Mouse (Mus musculus) adrenal gland, adult 2 months (tissue): Measurements from ENCODE around the gene Mblac2. TPM values are rescaled to one million over a fixed set of nuclear protein-coding genes. Genes with fewer than 3 reads are reported as not detected.
"Not testable (repeated sequence)": the region's sequence is repeated elsewhere in the genome, so short reads cannot be mapped to it uniquely, and the experiment has no call there.

Experiments
- DNase-seq: peaks from one replicate; pipeline ENCODE4 v3.0.0; 2021
- long read RNA-seq: library from polyadenylated mRNA; stranded (forward); transcript quantifications from one replicate; pipeline ENCODE4 v2.0.0, GENCODE M21; 2021
- polyA plus RNA-seq: library from polyadenylated mRNA; depleted of rRNA; stranded (reverse); fragments of >200 nt; gene quantifications from 2 replicates; pipeline ENCODE4 v1.2.3, GENCODE M21; 2012; rRNA removed
- total RNA-seq, 2 experiments: library from RNA; stranded (reverse); gene quantifications; 2 replicates each; pipeline ENCODE4 v1.2.3; 2021

Gene Mblac2
- 10 to 100 TPM; 10.6 to 12.4 TPM for total RNA-seq
- 5.6 and 5.7 TPM in 2 replicates for polyA plus RNA-seq
- long read RNA-seq, transcript Mblac2-201 (2 exons, 3,957 nt) = major isoform, 10 of 10 reads
- long read RNA-seq, partial matches to known transcripts = 0 of 10 reads
- long read RNA-seq, other reads (novel, unspliced or antisense) = 0 of 10 reads

DNA sequence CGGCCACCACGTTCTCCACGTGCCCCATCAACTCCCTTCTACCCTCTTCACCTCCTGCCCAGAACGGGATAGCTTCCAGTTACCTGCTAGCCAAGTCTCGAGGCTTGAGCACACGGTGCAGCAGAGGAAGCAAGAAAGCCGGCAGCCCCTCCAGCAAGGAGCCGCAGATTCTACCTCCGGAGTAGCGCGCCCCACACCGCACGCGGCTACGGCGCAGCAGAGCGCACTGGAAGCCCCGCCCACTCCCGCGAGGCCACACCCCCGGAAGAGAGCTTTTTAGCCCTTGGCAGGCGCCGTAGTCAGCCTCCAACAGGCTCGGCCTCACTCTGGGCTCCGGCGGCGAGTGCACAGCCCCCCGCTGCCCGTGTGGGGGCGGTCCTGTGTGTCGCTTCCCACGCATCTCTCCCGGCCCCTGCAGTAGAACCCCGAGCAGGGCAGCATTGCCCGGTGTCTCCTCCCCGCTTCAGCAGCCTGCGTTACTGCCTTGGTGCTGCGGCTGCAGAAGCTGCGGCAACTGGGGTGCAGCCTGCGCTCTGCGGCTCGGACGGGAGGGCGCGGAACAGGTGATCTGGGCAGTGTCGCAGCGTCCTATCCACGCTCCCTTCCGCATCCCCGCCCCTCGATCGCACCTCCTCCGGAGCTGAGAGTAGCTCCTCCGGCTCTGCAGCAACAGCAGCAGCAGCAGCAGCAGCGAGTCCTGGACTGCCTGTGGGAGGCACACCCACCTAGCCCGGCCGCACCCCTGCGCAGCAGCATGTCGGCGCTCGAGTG lies at the start of gene Mblac2, which contains the start of gene Polr3g:
TSS of gene Mblac2 (plus strand) at position 567 of the 771 bp plus-strand sequence.
TSS of gene Polr3g (minus strand) at position 239 of the 771 bp plus-strand sequence.
- DNase-seq = peak; percentile 98

DNA sequence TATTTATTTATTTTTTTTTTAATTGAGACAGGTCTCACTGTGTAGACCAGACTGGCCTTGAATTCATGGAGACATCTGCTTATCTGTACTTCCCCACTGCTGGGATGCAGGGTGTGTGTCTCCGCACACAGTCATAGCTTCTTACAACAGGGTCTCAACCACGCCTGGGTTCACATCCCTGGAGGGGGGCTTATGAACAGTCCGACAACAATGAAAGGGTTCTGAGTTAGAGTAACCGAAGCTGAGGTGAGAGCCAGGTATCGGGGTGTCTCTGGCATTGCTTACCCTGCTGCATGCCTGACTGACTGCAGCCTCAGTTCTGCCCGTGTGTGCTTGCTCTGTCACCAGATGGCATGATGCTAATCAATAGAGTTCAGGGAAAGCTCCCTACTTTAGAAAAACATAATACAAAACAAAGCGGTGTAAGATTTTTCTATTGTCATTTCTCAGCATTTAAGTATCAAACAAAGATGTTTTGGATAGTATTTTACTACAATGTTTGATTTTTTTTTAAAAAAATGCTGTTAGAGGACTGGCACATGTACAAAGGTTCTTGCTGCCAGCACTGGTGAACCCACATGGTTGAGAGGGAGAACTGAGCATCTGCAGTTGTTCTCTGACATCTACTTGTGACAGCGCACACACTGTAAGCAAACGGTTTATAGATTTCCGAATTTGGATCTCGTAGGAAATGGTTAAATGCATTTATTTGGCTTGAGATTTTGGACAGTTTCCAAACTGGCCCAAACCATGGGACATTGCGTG lies 47.4 kb upstream of the Mblac2 start:
- DNase-seq = no peak

DNA sequence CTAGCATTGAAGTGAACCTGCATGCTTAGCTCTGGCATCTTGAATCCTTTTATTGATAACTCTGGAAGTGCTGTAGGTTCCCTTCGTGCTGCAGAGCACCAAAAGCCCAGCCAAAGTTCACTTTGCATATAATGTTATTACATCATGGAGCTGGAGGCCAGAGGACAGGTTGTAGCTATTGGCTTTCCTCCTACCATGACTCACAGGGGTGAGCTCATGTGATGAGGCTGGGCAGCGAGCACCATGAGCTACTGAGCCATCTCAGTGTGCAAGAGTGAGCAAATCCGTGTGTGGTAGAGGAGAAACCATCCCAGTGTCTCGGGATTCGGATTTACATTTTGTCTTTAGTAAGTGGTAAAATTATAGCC lies 46.8 kb upstream of the Mblac2 start:
- peak; percentile 65 for DNase-seq

DNA sequence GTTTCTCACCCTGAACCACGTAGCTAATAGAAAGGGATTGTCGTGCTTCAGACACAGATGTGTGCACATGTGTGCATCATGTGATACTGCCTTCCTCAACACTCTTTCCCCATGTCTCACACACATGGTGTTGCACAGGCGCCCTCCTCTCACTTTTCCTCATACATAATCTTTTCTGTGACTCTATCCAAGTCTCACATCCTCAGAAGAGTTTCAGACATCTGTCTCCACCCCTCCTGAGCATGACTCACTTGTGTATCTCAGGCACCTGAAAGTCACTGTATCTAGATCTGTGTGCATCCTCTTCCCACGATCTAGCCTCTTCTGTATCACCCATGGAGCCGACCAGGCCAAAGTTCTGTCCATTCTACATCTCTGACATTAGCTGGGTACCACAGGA lies 43.4 kb upstream of the Mblac2 start:
- DNase-seq = no peak

DNA sequence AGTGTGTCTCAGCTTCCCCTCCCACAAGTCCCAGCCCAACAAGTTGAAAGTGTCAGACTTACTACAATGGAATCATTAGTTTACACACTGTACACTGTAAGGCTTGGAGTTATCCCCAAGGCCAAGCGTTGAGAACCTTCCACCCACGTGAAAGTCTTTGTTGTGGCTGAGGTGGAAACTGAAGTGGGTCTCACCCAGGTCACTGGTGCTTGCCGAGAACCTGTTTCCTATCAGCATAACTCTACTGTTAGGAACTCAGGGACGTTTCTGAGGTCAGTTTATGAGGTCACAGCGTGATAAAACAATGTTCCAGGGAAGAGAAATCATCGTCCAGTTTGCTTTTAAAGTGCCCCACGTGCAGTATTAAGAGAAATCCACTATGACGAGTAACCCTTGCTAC lies 35.8 kb upstream of the Mblac2 start:
- no peak for DNase-seq

DNA sequence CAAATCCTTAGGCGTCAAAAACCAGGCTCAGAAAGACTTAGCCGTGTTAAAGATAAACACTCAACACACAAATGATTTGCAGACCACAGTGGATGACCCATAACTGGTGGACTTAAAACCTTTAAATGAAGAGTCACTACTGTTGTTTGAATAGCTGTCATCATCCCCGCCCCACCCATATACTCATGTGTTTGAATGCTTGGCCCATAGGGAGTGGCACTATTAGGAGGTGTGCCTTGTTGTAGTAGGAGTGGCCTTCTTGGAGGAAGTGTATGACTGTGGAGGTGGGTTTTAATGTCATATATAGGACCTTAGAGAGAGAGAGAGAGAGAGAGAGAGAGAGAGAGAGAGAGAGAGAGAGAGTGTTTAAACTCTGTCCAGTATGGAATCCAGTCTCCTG lies 28.0 kb upstream of the Mblac2 start:
- no peak for DNase-seq

DNA sequence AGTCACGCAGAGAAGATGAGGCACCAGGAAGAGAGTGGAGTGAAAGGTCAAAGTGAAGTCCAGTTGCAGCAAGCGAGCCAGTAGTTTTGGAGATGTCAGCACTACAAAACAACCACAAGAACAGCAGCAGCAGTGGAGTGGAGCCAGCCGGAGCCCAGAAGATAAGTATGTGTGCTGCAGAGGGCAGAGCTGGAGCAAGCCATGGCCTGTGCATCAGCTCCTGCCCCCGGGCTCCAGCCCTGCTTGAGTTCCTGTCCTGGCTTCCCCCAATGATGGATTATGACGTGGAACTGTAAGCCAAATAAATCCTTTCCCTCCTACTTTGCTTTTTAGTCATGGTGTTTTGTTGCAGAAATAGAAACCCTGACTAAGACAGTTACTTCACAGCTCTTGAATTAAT lies 26.9 kb upstream of the Mblac2 start:
- no peak for DNase-seq

DNA sequence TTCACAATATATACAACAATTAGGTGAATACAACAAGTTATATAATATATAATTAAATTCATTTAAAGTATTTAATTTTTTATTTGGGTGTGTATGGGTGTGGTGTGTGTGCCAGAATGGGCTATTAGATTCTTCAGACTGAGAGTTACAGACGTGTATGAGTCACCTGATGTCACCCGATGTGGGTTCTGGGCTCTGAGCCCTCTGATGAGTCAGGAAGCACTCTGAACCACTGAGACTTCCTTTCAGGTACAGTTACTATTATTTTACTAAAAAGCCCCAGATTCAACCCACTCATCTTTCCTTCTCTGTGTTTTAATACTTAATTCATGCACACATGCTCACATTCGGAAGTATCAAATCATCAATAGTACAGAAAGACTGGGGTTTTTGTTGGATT lies 26.3 kb upstream of the Mblac2 start:
- peak; percentile 17 for DNase-seq

DNA sequence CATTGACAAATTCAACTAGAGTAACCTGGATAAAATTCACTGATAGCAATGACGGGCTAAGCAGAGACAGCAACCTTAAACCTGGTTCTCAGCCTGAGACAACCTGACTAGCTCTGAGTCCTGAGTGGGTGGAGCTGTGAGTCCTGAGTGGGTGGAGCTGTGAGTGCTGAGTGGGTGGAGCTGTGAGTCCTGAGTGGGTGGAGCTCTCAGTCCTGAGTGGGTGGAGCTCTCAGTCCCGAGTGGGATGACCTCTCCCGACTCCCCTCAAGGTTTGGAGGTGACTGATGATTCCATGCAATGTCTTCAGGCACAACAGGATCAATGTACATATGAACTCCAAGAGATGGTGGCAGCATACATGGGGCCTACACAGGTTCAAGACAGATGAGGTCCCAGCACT lies 21.6 kb upstream of the Mblac2 start:
- no peak for DNase-seq

DNA sequence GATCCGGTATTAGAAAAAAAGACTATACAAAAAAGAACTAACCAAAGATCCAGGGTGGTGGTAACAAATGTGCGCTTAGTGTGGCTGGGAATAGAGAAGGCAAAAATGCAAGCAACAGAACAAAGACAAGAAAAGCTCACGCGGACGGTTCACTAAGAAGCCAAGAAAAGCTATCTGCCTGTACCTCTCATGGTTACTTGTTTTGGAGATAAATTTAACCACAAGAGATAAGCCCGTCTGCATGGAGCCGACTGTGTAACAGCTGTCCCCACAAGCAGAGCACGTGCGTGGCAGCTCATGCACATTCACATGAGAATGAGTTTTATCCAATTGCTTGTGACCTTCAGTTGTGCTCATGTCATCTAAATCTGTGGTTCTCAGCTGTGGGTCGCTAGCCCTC lies 20.7 kb upstream of the Mblac2 start:
- DNase-seq = peak; percentile 14

DNA sequence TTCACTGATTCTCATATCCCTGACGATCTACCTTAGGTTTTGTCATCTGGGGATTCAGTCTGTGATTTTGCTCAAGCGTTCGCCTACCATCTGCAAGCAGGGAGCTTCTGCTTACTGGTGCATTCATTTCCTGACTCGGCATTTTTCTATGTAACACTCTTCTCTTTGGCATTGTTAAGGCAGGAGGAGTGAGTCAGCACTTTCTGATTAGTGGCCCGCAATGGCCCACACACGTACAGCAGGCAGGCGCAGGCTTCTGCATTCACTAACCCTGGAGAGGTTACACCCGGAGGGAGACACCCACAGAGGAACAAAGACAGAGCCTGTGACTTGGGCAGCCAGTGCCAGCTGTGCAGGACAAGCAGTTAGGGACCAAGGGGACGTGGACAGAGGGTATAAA lies 19.5 kb upstream of the Mblac2 start:
- DNase-seq = peak; percentile 29

DNA sequence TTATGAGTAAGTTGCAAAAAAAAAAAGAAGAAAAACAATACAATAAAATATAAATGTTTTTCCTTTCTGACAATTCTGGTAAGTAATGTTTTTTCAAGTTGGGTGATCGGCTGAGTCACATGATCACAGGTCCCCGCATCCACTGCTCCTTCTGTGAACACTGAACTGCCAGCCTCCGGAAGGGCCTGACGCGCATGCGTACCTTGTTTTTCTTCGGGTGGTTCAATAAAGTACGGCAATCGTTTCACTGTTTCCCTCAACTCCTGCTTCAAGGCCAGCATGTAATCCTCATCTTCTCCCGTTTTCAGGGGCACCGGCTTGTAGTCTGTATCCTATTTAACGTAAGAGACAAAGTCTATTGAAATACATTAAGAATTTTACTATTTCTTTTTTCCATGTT lies 16.7 kb upstream of the Mblac2 start:
- DNase-seq = no peak

DNA sequence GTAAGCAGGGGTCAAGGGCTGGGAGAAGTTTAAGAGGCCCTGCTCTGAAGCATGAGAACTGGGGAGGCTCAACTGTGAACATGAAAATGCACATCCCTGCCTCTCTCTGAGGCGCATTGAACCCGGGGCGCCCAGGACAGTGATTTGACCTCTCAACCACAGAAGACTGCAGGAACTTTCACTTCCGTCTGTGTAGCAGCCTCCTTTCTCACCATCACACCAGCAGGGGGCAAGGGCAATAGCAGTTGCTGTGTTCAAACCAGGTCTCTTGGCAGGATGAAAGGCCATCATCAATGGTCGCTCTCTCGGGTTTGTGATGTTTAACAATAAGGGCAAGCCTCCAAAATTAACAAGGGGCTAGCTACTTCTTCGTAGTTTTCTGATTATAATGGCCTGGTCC lies 8.0 kb upstream of the Mblac2 start:
- no peak for DNase-seq

DNA sequence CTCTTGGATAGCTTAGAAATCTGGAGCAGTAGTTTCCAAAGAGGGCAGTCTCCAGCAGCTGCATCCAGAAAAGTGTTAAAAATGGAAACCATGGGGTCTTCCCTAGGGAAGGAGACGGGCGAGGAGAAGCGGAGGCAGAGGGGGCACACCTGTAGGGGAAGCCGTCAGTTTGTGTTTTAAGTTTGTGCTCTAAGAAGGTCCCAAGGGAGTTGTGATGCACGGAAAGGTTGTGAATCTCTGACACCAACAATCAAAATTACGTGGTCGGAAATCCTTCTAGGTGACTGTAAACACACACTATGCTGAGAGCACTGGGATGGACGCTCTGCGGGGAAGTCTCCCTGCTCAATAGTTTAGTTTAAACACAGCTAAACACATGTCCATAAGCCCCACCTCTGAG lies 7.5 kb upstream of the Mblac2 start:
- no peak for DNase-seq

DNA sequence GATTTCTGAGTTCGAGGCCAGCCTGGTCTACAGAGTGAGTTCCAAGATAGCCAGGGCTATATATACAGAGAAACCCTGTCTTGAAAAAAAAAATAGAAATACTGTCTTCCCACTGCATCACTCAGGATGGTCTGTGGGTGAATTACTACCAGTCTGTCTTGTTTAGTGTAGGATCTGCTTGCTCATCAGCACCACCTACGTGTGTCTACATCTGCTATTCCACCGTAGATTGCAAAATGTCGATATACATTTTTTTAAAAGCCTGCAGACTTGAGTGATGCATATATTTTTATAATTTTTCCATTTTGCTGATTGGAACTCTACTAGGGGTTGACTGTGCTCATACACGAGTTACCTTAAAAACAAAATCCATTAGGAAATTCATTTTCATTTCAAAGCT lies 4.8 kb upstream of the Mblac2 start:
- no peak for DNase-seq

DNA sequence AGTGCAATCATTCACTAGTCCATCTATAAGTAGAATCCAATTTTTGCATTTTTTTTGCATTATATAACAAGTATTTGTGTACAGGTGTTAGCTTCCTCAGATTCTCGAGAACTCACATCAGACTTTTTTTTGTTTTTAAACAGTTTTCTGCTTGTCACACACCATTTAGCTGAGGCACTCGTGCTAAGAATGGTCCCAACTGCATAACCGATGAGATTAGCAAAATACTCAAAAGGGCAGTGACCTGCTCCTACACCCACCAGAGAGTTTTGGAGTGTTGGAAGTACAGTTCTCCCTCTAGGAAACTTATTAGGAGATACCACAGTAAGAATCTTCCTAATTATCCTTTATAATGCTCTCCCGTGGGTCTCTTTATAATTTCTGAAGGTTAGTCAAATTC lies 1.3 kb upstream of the Mblac2 start:
- DNase-seq = no peak

DNA sequence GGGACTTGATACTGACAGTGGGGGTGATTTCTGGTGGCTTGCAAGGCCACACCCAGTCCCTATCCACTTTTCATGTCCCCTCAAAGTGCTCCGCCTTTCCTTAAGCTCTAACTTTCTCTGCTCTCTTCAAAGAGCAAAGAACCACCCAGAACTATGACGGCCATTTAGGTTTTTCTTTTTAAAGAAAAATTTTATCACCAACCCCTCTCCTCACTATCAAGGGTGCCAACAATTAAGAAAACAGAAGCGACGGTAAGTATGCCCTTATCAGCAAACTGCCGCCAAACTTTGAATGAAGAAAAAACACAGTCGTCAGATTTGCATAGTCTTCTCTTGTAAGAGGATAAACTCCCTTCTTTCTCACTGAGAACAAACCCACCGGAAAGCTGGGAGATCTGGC lies 875 bp upstream of the Mblac2 start:
- no peak for DNase-seq

DNA sequence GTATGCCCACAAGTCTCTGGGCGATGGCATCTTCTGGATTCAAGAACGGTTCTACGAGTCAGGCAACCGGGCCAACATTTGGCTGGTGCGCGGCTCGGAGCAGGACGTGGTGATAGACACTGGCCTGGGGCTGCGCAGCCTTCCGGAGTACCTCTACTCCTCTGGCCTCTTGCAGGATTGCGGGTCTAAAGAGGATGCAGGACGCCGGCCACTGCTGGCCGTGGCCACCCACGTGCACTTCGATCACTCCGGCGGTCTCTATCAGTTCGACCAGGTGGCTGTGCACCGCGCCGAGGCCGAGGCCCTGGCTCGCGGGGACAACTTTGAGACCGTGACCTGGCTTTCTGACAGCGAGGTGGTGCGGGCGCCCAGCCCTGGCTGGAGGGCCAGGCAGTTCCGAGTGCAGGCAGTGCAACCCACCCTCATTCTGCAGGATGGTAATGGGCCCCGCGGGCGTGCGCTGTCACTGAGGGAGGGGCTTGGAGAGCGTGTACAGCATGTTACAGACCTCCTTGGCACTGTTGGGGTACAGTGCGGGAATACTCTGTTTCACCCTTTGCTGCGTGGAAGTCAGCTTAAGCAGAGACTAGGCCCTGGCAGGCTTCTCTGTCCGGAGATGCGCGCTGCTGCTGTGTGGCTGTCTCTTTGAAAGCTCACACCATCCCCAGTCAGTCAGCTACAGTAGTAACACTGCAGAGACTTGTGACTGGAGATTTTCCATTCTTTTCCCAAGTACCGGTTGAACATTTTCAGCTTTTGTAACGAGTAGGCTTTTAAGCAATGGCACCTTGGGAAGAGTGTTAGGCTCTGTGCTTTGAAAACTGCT lies 618 bp downstream of the Mblac2 start:
- no peak for DNase-seq

DNA sequence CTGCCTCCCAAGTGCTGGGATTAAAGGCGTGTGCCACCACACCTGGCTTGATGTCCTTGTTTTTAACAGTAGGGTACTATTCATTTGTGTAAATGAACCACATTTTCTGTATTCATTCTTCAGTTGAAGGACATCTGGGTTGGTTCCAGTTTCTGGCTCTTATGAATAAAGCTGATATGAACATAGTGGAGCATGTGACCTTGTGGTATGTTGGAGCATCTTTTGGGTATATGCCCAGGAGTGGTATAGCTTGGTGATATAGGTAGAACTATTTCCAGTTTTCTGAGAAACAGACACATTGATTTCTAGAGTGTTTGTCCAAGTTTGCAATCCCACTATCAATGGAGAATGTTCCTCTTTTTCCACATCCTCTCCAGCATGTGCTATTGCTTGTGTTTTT lies 2.8 kb downstream of the Mblac2 start:
- DNase-seq = no peak

DNA sequence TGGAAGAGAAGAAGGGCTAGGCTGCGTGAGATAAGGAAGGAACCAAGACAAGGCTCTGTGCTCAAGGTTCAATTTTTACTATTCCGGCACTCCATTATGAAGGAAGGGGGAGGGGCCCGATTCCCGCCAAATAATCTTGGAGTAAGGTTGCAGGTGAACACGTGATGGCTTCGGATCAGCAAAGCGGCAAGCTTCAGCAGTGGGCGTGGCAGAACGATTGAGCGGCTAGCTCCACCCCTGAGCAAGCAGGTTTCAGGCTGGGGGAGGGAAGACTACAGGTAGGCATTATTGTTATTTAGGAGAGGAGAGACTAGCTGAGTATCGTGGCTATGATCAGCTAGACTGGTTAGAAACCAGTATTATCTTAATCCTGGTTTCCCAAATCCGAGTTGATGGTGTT lies 17.0 kb downstream of the Mblac2 start:
- not testable (repeated sequence) for DNase-seq

DNA sequence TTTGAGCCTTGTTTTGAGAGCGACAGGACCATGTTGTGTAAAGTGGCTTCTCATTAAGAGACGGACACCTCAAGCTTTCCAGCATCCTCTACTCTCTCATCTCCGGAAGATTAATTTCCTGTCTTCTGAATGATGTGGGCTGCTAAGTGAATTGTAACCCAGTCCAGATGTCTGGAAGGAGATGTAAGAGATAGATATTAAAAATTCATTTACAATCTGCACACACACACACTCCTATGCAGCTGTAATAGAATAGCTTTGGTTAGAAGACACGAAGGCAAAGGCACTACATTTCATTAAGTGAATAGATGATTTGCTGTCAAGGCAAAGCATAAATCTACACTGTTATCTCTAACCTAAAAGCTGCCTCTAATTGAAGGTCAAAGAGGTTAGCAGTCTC lies 18.0 kb downstream of the Mblac2 start:
- no peak for DNase-seq

DNA sequence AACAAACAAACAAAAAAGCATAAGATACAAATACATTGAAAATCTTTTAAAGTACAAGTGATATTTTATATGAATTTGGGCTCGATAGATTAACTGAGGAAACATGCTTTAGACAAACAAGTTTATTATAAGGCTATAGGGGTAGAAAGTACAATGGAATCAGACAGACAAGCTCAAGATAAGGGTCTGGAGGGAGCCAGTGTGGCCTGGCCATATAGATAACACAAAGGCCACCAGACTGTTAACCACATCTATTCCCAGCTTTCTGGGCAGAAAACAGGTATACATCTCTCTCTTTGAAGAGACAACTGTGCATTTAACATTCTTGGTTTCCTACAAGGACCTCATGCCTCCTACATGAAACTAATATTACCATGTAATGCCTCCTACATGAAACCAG lies 19.2 kb downstream of the Mblac2 start:
- DNase-seq = no peak

DNA sequence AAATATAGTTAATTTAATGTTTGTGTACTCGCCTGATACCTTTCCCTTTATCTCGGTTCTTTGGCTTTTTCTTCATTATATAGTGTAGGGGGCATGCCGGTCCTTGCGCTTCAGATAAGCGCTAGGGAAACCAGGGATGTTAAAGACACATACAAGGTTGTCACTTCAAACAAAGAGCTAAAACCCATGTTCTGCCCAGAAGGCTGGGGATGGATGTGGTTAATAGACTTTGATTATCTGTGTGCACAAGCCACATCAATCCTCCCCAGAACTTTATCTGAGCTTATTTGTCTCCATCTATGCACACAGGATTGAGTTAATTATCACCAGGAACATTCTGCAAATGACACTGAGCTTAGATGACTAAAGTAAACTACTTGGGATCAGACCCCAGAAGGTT lies 25.5 kb downstream of the Mblac2 start:
- no peak for DNase-seq
